Mouse (Mus musculus): ENCODE data around the gene Senp5. TPM values are rescaled to one million over a fixed set of nuclear protein-coding genes. Genes with fewer than 3 reads are reported as not detected.

Gene Senp5
- polyA plus RNA-seq, 1 experiment from 2014 or later: 24.9 TPM

DNA sequence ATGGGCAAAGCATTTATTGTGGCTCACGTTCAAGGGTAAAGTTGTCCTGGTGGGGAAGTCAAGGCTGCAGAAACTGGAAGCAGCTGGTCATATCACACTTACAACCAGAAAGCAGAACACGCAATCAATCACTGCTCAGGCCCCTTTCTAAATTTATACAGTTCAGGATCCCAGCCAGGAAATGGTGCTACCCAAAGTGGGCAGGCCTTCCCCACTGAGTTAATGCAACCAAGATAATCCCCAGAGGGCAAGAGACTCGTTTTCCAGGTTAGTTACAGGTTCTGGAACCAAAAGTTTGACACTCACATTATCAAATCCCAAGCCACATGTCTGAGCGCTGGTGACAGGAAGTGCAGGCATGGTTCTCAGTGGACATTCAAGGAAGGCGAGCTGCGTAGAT, 64.2 kb downstream of the Senp5 start:
- ATAC-seq (ENCODE audit: insufficient number of reproducible peaks, insufficient read depth, low FRiP score, low TSS enrichment, low read depth): no peak
- Histone ChIP-seq H3K4me3 (replicated peaks) (no peak overlapping the region), H3K27ac (no peak overlapping the region), H3K4me2 (no peak overlapping the region), H3K9me3 (no peaks in the 10 kb centered on the region; the same call in 1 of the 2 replicates), H3K4me1 (replicated peaks) (peaks cover 15% of the 10 kb centered on the region), H3K27me3 (peaks cover 32% of the 10 kb centered on the region), H3K9ac (replicated peaks) (no peak overlapping the region), H3K36me3 (no peaks in the 10 kb centered on the region)
- 71% methylated on average over 6 of the region's 6 CpGs for WGBS

DNA sequence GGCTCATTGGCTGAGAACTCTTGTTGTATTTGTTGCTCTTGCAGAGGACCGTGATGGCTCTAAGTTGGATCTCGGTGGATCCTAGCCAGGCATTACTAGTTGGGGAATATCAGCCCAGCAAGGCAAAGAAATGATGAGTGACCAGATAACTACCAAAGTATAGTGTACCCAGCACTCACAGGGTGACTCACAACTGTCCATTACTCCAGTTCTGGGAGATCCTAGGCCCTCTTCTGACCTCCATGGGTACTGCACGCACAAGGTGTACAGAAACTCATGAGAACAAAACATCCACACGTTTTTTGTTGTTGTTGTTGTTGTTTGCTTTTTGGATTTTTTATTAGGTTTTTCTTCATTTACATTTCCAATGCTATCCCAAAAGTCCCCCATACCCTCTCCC, 66.5 kb downstream of the Senp5 start:
- no peaks in the 10 kb centered on the region; the same call in 1 of the 2 replicates for H3K9me3 ChIP-seq
- no peak overlapping the region for H3K27ac ChIP-seq
- peaks cover 20% of the 10 kb centered on the region for H3K4me1 ChIP-seq (replicated peaks)
- no peak for ATAC-seq (ENCODE audit: insufficient number of reproducible peaks, insufficient read depth, low FRiP score, low TSS enrichment, low read depth)
- no peak overlapping the region for H3K4me2 ChIP-seq
- H3K4me3 ChIP-seq (replicated peaks): no peak overlapping the region
- no peaks in the 10 kb centered on the region for H3K36me3 ChIP-seq
- H3K27me3 ChIP-seq: peaks cover 52% of the 10 kb centered on the region
- 93% methylated on average over 4 of the region's 4 CpGs for WGBS
- H3K9ac ChIP-seq (replicated peaks): no peak overlapping the region

DNA sequence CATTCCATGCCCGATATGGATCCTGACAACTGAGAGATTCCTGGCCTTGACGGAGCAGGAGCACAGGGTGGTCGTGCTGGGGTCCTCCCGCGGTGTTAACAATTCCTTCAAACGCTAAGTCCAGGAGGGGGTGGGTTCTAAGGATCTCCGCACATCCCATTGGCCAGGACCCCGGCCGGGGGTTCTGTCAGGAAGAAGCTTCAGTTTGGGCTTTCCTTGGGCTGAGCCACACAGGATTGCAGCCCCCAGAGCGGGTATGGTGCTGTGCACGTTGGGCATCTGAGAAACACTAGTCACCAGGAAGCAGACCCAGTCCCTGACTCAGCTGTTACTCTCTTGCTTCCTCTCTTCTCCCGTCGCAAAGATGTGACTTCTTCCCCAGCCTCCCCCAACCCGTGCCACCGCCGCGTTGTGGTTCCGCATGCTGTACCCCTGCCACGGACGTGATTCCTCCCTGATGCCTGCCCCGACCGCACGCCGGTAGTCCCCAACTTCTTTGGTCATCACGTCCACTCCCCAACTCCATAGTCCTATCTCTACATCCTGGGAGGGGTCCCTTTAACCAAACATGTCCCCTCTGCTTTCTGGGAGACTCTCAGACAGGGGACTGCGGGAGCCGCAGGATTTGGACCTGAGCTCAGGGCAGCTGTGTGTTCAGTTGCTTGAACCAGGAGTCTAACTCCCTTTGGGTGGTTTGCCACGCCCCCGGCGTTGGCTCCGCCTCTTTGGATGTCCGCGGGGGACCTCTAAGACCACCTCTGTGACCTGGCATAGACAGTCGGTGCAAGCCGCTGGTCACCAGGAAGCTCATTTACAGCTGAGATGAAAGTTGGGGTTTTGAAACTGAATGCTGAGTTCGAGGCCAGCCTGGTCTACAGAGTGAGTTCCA, 67.8 kb downstream of the Senp5 start:
- Histone ChIP-seq H3K27me3 (peaks cover 57% of the 10 kb centered on the region), H3K4me1 (replicated peaks) (peaks cover 20% of the 10 kb centered on the region), H3K36me3 (no peaks in the 10 kb centered on the region), H3K9me3 (no peaks in the 10 kb centered on the region; the same call in 1 of the 2 replicates), H3K4me3 (replicated peaks) (peak overlapping the region; percentile 30), H3K9ac (replicated peaks) (peak overlapping the region; percentile 37; the same call in 1 of the 2 replicates), H3K27ac (no peak overlapping the region), H3K4me2 (peak overlapping the region; percentile 51)
- 5% methylated on average over 36 of the region's 36 CpGs for WGBS
- no peak for ATAC-seq (ENCODE audit: insufficient number of reproducible peaks, insufficient read depth, low FRiP score, low TSS enrichment, low read depth)

DNA sequence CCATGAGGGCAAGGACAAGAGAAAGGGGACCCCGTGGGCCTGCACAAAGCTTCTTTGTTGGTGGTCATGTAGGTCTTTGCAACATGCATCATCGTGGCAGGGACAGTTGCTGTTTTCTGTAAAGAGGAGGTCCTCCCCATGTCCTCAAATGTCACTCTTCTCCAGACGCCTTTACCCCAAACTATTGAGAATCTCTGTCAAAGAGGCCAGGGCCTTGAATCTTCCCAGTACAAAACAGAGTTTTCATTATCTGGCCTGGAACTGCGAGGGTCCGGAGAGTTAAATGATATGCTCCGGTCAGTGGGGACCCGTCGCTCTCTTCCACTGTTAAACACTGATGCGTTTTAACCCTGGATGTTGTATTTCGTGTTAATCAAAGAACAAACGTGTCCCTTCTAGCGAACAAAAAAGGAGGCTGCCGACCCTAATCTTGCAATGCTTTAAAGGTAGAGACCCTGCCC, 68.5 kb downstream of the Senp5 start:
- 0 out of 2 replicates have a peak overlapping the region, but pooled peaks have one; percentile 37 for H3K9ac ChIP-seq (replicated peaks)
- H3K36me3 ChIP-seq: no peaks in the 10 kb centered on the region
- H3K27ac ChIP-seq: no peak overlapping the region
- H3K27me3 ChIP-seq: peaks cover 60% of the 10 kb centered on the region
- ATAC-seq (ENCODE audit: insufficient number of reproducible peaks, insufficient read depth, low FRiP score, low TSS enrichment, low read depth): no peak
- peak overlapping the region; percentile 30 for H3K4me3 ChIP-seq (replicated peaks)
- H3K9me3 ChIP-seq: no peaks in the 10 kb centered on the region; the same call in 1 of the 2 replicates
- H3K4me1 ChIP-seq (replicated peaks): peaks cover 20% of the 10 kb centered on the region
- WGBS: 24% methylated on average over 13 of the region's 13 CpGs
- peak overlapping the region; percentile 51 for H3K4me2 ChIP-seq

DNA sequence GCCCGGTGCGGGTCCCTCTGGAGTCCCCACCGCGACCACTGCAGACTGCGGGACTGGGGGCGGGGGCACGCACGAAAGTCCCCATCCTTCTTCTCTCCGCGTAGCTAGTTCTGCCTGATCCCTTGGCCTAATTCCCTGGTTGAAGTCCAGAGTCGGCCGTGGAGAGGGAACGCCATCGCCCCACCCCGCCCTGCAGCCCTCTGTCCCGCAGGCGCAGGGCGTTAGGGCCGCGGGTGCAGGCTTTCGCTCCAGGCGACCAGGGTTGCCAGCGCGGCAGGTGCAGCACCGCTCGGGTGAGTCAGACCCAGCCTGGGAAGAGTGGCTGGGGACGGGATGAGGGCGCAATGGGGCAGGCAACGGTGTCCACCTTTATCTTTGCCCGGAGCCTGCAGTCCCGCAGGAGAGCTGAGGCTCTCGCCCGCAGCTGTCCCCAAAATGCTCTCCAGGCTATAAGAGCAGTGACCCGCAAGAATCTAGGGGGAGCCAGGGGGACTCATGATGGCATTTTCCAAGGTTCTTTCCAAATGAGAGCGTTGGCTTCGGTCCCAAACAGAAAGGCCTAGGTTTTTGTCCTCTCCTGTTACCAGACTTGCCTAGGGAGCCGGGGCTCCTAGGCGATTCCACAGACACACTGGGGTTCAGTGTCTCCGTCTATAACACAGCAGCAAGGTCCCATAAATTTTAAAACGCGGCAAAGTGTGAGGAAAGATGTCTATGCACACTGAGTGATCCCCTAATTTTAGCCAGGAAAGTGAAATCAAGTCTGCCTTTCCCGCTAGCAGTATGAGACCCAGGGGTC, 69.1 kb downstream of the Senp5 start, which contains the start of gene Pigz:
TSS of gene Pigz (plus strand) at position 101 of the 799 bp plus-strand sequence.
- Histone ChIP-seq H3K4me3 (replicated peaks) (peak within 1 kb of the TSS; percentile 53), H3K27ac (no peak within 1 kb of the TSS), H3K9me3 (no peaks in the 10 kb centered on the region; the same call in 1 of the 2 replicates), H3K4me2 (peak within 1 kb of the TSS; percentile 93), H3K27me3 (peaks cover 60% of the 10 kb centered on the region), H3K4me1 (replicated peaks) (peaks cover 20% of the 10 kb centered on the region), H3K9ac (replicated peaks) (peak within 1 kb of the TSS; percentile 57), H3K36me3 (no peaks in the 10 kb centered on the region)
- WGBS: 8% methylated on average over 42 of the region's 42 CpGs
- no peak for ATAC-seq (ENCODE audit: insufficient number of reproducible peaks, insufficient read depth, low FRiP score, low TSS enrichment, low read depth)

DNA sequence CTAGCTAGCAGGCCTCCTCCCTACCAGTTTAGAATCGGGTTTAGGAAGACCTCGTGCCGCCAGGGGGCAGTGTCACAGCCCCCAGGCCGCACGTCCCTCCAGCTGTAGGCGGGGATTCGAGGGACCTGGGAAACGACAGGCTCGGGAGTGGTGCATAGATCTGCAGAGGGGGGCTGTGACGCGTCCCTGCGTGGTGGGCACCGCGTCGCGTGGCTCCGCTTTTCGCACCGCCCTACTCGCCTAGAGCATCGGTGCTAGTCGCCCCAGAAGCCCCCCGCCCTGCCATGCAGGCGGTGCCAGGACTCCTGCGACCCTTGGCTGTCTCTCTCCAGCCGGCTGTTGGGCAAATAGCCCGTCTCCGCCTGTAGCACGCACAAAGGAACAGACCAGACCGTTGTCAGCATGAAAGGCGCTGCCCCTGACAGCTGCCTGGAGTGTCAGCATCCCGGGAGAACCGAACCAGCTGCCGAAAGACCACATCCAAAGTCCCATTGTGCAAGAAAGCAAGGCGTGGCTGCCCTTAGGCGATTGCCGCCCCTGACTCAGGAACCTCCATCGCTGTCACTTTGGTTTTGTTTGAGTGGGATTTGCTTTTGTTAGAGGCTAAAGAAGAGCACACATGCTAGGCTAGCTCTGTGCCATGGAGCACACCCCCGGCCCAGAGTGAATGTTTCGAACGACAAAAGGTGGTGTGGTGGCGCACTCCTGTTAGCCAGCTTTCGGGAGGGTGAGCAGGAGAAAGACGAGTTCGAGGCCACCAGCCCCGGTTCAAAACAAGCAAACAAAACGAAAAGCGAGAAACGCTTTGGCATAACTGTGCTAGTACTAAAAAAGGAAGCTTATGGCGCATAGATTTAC, 70.0 kb downstream of the Senp5 start:
- Histone ChIP-seq H3K4me1 (replicated peaks) (peaks cover 20% of the 10 kb centered on the region), H3K9me3 (no peaks in the 10 kb centered on the region; the same call in 1 of the 2 replicates), H3K36me3 (no peaks in the 10 kb centered on the region), H3K27me3 (peaks cover 60% of the 10 kb centered on the region), H3K4me2 (peak overlapping the region; percentile 93), H3K27ac (no peak overlapping the region), H3K4me3 (replicated peaks) (peak overlapping the region; percentile 53), H3K9ac (replicated peaks) (peak overlapping the region; percentile 57)
- under 1% methylated on average over 50 of the region's 50 CpGs for WGBS
- peak; percentile 88 for ATAC-seq (ENCODE audit: insufficient number of reproducible peaks, insufficient read depth, low FRiP score, low TSS enrichment, low read depth)

DNA sequence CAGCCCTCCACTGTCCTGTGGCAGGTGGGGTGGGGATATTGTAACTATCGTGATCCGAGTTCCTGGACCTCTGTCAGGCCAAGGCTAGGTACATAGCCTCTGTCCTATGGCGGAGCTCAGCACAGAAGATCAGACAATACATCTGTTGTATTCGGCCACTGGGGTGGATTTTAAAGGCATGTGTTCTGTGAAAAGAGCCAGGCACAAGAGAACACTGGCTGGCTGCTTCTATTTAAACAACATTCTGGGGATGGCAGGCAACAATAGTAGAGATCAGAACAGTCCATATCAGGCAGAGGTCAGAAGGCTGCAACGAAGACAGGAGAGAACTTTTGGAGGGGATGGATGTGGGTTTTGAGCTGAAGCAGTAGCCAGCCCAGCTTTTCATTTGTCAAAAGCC, 70.8 kb downstream of the Senp5 start:
- Histone ChIP-seq H3K27ac (no peak overlapping the region), H3K9me3 (no peaks in the 10 kb centered on the region; the same call in 1 of the 2 replicates), H3K4me1 (replicated peaks) (peaks cover 20% of the 10 kb centered on the region), H3K9ac (replicated peaks) (no peak overlapping the region), H3K36me3 (no peaks in the 10 kb centered on the region), H3K27me3 (peaks cover 60% of the 10 kb centered on the region), H3K4me2 (peak overlapping the region; percentile 93; the same call in 1 of the 2 replicates), H3K4me3 (replicated peaks) (no peak overlapping the region)
- ATAC-seq (ENCODE audit: insufficient number of reproducible peaks, insufficient read depth, low FRiP score, low TSS enrichment, low read depth): no peak
- WGBS: 62% methylated on average over 5 of the region's 5 CpGs

DNA sequence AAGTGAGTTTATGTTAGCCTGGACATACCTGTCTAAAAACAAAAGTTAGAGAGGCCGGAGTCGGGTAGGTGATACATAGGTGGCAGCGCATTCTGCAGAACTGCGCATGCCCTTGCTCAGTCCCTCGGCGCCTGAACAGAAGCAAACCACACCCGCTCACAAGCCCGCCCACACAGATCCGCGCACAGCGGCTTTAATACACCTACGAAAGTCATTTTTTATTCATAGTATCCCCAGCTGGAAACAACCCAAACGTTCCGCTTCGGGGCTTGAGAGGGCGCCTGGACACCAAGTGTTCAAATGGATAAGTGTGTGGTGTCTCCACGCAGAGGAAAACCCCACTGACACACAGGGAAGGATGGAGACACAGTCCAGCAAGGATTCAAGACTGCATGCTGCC, 71.8 kb downstream of the Senp5 start:
- ATAC-seq (ENCODE audit: insufficient number of reproducible peaks, insufficient read depth, low FRiP score, low TSS enrichment, low read depth): no peak
- no peak overlapping the region for H3K4me2 ChIP-seq
- H3K36me3 ChIP-seq: no peaks in the 10 kb centered on the region
- H3K4me3 ChIP-seq (replicated peaks): no peak overlapping the region
- H3K27me3 ChIP-seq: peaks cover 53% of the 10 kb centered on the region
- no peak overlapping the region for H3K9ac ChIP-seq (replicated peaks)
- no peaks in the 10 kb centered on the region for H3K9me3 ChIP-seq
- no peak overlapping the region for H3K27ac ChIP-seq
- 52% methylated on average over 17 of the region's 17 CpGs for WGBS
- H3K4me1 ChIP-seq (replicated peaks): peaks cover 20% of the 10 kb centered on the region

DNA sequence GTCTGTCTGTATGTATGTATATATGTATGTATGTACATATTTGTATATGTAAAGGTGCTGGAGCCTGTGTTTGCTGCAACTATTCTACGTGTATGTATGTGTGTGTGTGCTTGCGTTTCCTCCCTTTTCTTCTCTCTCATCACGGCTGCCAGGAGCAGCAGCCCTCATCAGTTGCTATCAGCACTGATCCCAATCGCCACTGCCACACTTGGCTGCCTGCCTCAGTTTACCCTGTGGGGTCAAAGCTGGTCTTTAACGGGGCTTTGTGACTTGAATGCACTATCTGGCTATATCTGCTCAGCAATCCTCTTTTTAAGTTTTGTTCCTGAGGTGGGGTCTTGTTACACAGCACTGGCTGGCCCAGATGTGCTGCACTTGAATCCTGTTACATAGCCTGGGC, 75.7 kb downstream of the Senp5 start:
- Histone ChIP-seq H3K4me1 (replicated peaks) (no peaks in the 10 kb centered on the region), H3K27ac (no peak overlapping the region), H3K36me3 (no peaks in the 10 kb centered on the region), H3K4me2 (no peak overlapping the region), H3K9me3 (no peaks in the 10 kb centered on the region), H3K4me3 (replicated peaks) (no peak overlapping the region), H3K9ac (replicated peaks) (no peak overlapping the region), H3K27me3 (peaks cover 16% of the 10 kb centered on the region)
- no peak for ATAC-seq (ENCODE audit: insufficient number of reproducible peaks, insufficient read depth, low FRiP score, low TSS enrichment, low read depth)
- 83% methylated on average over 5 of the region's 5 CpGs for WGBS

DNA sequence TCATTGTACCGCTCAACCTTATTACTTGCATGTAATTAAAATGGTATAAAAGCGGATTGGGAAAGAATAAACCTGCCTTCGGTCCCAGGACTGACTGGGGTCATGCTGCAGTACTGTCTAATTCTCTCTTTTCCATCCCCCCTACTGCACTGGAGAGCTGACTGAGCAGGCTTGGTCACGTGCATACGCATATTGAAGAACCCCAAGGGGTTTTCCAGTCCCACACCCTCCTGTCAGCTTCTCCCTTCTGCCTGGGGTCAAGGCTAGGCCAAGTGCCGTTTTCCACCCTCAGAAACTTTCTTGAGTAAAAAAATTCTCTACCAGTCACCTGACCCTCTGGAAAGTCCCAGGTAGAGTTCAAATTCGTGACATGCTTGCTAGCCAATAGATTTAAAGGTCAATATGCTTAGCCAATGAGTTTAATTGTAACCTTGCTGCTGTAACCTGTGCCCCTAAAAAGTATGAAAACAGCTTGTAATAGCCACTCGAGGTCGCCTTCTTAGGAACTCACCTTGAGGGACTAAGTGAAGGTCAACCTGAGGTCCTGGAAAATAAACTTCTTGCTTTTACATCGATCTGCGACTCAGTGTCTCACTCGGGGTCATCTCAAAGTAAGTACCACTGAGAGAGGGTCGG, 76.4 kb downstream of the Senp5 start:
- peaks cover 9% of the 10 kb centered on the region; the same call in 1 of the 2 replicates for H3K27me3 ChIP-seq
- WGBS: 82% methylated on average over 13 of the region's 13 CpGs
- no peaks in the 10 kb centered on the region for H3K4me1 ChIP-seq (replicated peaks)
- no peak overlapping the region for H3K27ac ChIP-seq
- no peak overlapping the region for H3K4me2 ChIP-seq
- no peaks in the 10 kb centered on the region for H3K9me3 ChIP-seq
- no peak for ATAC-seq (ENCODE audit: insufficient number of reproducible peaks, insufficient read depth, low FRiP score, low TSS enrichment, low read depth)
- no peaks in the 10 kb centered on the region for H3K36me3 ChIP-seq
- no peak overlapping the region for H3K4me3 ChIP-seq (replicated peaks)
- H3K9ac ChIP-seq (replicated peaks): no peak overlapping the region

All from limb, embryonic 12.5 days (tissue).